Mouse (Mus musculus) lung, embryonic 16.5 days (tissue): ENCODE measurements at regions not wholly inside any gene's neighbourhood (a gene's known extent, or its start where the extent isn't known, plus 50 kb on each side); places are given as distances from the start of the nearest gene placed in this dataset.
A peak's percentile ranks its signal among the peaks of the same experiment; 100 is the strongest.

Experiments used
- ATAC-seq: fragments of 200-750 bp; cut with Nextera tagmentation; 2 replicates; pipeline ENCODE4 v1.8.0; 2017; ENCODE audit warnings: low read depth, mild to moderate bottlenecking, moderate library complexity
- H3K27ac ChIP-seq: fragments of 300-500 bp; sonication (generic); 2 replicates; pipeline ENCODE4 v1.5.1; 2014; ENCODE audit warnings: mild to moderate bottlenecking, control low read depth, low read length
- H3K27me3 ChIP-seq: fragments of 300-500 bp; sonication (generic); 2 replicates; pipeline ENCODE4 v1.6.1; 2014; ENCODE audit warnings: low read depth, low read length, mixed read lengths; ENCODE audit not compliant: control insufficient read depth, insufficient read depth
- H3K36me3 ChIP-seq: fragments of 300-500 bp; sonication (generic); 2 replicates; pipeline ENCODE4 v1.6.1; 2014; ENCODE audit warnings: low read length; ENCODE audit not compliant: control insufficient read depth, insufficient read depth
- H3K4me1 ChIP-seq: fragments of 300-500 bp; sonication (generic); replicated peaks from 2 replicates; pipeline ENCODE4 v1.6.1; 2014; ENCODE audit warnings: low read length, mixed read lengths; ENCODE audit not compliant: control insufficient read depth, insufficient read depth
- H3K4me2 ChIP-seq: fragments of 300-500 bp; sonication (generic); 2 replicates; pipeline ENCODE4 v1.6.1; 2014; ENCODE audit warnings: low read depth, low read length, control low read depth
- H3K4me3 ChIP-seq: fragments of 300-500 bp; sonication (generic); 2 replicates; pipeline ENCODE4 v1.5.1; 2014; ENCODE audit warnings: mild to moderate bottlenecking, low read length, control low read depth
- H3K9ac ChIP-seq: fragments of 300-500 bp; sonication (generic); 2 replicates; pipeline ENCODE4 v1.6.1; 2014; ENCODE audit warnings: low read length, control low read depth
- H3K9me3 ChIP-seq: fragments of 300-500 bp; sonication (generic); 2 replicates; pipeline ENCODE4 v1.6.1; 2016; ENCODE audit warnings: low read length; ENCODE audit not compliant: control insufficient read depth
- WGBS: fragments of 180-500 bp; shearing (Covaris S2); extraction: QIAGEN DNeasy Blood & Tissue Kit; methylation state at CpG from one replicate; pipeline ENCODE4 v1.1.7; 2014; 5-methylcytosine and 5-hydroxymethylcytosine counted together

GRCm38 (mm10) chr4:94149056-94149455, 407.3 kb upstream of the Gm10306 start:
- Histone ChIP-seq H3K9me3 (no peaks in the 10 kb centered on the region), H3K9ac (no peak overlapping the region), H3K4me3 (no peak overlapping the region), H3K4me2 (no peak overlapping the region), H3K27ac (no peak overlapping the region), H3K27me3 (no peaks in the 10 kb centered on the region), H3K36me3 (no peaks in the 10 kb centered on the region), H3K4me1 (no peaks in the 10 kb centered on the region)
- WGBS, result 65% methylated on average over 3 of the region's 3 CpGs
- no peak for ATAC-seq

GRCm38 (mm10) chr4:94160620-94161019, 395.7 kb upstream of the Gm10306 start:
- no peak for ATAC-seq
- Histone ChIP-seq H3K27me3 (no peaks in the 10 kb centered on the region), H3K9ac (no peak overlapping the region), H3K27ac (no peak overlapping the region), H3K9me3 (no peaks in the 10 kb centered on the region), H3K36me3 (no peaks in the 10 kb centered on the region), H3K4me1 (no peaks in the 10 kb centered on the region), H3K4me2 (no peak overlapping the region), H3K4me3 (no peak overlapping the region)
- 59% methylated on average over 2 of the region's 2 CpGs for WGBS

DNA sequence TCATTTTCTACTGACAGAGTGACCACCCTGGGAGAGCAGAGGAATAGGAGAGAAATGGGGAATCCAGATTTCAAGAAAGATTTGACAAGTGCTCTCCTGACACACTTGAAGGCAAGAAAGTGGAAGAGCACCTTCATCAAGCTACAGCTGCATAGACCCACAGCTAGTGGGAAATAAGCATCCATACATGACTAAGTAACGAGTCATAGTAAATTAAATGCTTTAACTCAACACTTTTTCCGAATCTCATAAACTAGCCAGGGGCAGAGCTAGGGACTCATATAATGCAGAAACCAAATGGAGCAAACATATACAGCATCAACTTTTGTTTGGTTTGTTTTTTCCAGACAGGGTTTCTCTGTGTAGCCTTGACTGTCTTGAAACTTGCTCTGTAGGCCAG, 383.2 kb upstream of the Gm10306 start:
- no peaks in the 10 kb centered on the region for H3K4me1 ChIP-seq
- H3K9ac ChIP-seq, result no peak overlapping the region
- H3K4me3 ChIP-seq, result no peak overlapping the region
- H3K36me3 ChIP-seq, result no peaks in the 10 kb centered on the region
- H3K9me3 ChIP-seq, result no peaks in the 10 kb centered on the region
- no peak overlapping the region for H3K4me2 ChIP-seq
- WGBS, result 82% methylated on average over 2 of the region's 2 CpGs
- no peak overlapping the region for H3K27ac ChIP-seq
- H3K27me3 ChIP-seq, result no peaks in the 10 kb centered on the region
- ATAC-seq, result no peak

- H3K4me3 ChIP-seq, result no peak overlapping the region
- WGBS, result 41% methylated on average over 4 of the region's 4 CpGs
- H3K9ac ChIP-seq, result no peak overlapping the region
- H3K27me3 ChIP-seq, result no peaks in the 10 kb centered on the region
- peaks cover 8% of the 10 kb centered on the region; the same call in 1 of the 2 replicates for H3K4me1 ChIP-seq
- H3K4me2 ChIP-seq, result no peak overlapping the region
- H3K9me3 ChIP-seq, result no peaks in the 10 kb centered on the region
- no peak overlapping the region for H3K27ac ChIP-seq
- H3K36me3 ChIP-seq, result no peaks in the 10 kb centered on the region
- peak; percentile 63 for ATAC-seq
Observed at GRCm38 (mm10) chr4:94186997-94187396, 369.3 kb upstream of the Gm10306 start.

DNA sequence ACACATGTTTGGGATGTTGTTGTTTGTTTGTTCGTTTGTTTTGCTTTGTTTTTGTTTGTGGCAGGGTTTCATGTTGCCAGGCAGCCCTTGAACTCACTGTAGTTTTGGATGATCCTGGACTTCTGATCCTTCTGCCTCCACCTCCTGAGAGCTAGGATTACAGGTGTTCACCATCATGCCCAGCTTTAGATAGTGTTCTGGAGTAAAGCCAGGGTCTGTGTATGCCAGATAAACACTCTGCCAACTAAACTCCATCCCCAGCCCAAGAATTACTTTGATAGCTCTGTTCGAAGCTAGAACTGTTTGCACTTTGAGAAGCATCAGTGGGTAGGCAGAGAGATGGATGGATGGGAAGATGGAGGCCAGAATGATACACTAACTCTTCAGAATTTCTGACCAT, 368.0 kb upstream of the Gm10306 start:
- Histone ChIP-seq H3K27me3 (no peaks in the 10 kb centered on the region), H3K27ac (no peak overlapping the region), H3K9me3 (no peaks in the 10 kb centered on the region), H3K4me1 (peaks cover 8% of the 10 kb centered on the region; the same call in 1 of the 2 replicates), H3K4me3 (no peak overlapping the region), H3K4me2 (no peak overlapping the region), H3K9ac (no peak overlapping the region), H3K36me3 (no peaks in the 10 kb centered on the region)
- 36% methylated on average over 2 of the region's 2 CpGs for WGBS
- ATAC-seq, result 0 out of 2 replicates have a peak, but pooled peaks have one; percentile 23

GRCm38 (mm10) chr4:94188888-94189287, 367.5 kb upstream of the Gm10306 start:
- Histone ChIP-seq H3K4me2 (no peak overlapping the region), H3K27ac (no peak overlapping the region), H3K27me3 (no peaks in the 10 kb centered on the region), H3K4me1 (peaks cover 8% of the 10 kb centered on the region; the same call in 1 of the 2 replicates), H3K36me3 (no peaks in the 10 kb centered on the region), H3K9ac (no peak overlapping the region), H3K4me3 (no peak overlapping the region), H3K9me3 (no peaks in the 10 kb centered on the region)
- WGBS, result 29% methylated on average over 3 of the region's 3 CpGs
- ATAC-seq, result peak; percentile 80

GRCm38 (mm10) chr4:94190940-94191339, 365.4 kb upstream of the Gm10306 start:
- no peak overlapping the region for H3K9ac ChIP-seq
- WGBS, result 60% methylated on average over 2 of the region's 2 CpGs
- H3K4me1 ChIP-seq, result peaks cover 8% of the 10 kb centered on the region; the same call in 1 of the 2 replicates
- no peaks in the 10 kb centered on the region for H3K9me3 ChIP-seq
- ATAC-seq, result no peak
- no peak overlapping the region for H3K4me2 ChIP-seq
- no peaks in the 10 kb centered on the region for H3K27me3 ChIP-seq
- H3K4me3 ChIP-seq, result no peak overlapping the region
- no peak overlapping the region for H3K27ac ChIP-seq
- H3K36me3 ChIP-seq, result no peaks in the 10 kb centered on the region

- no peaks in the 10 kb centered on the region for H3K36me3 ChIP-seq
- H3K9ac ChIP-seq, result no peak overlapping the region
- no peak overlapping the region for H3K4me2 ChIP-seq
- H3K27me3 ChIP-seq, result no peaks in the 10 kb centered on the region
- no peak overlapping the region for H3K4me3 ChIP-seq
- no peaks in the 10 kb centered on the region for H3K4me1 ChIP-seq
- no peaks in the 10 kb centered on the region for H3K9me3 ChIP-seq
- 85% methylated on average over 1 of the region's 1 CpGs for WGBS
- ATAC-seq, result no peak
- no peak overlapping the region for H3K27ac ChIP-seq
Observed at GRCm38 (mm10) chr4:94216265-94216664, 340.1 kb upstream of the Gm10306 start.

DNA sequence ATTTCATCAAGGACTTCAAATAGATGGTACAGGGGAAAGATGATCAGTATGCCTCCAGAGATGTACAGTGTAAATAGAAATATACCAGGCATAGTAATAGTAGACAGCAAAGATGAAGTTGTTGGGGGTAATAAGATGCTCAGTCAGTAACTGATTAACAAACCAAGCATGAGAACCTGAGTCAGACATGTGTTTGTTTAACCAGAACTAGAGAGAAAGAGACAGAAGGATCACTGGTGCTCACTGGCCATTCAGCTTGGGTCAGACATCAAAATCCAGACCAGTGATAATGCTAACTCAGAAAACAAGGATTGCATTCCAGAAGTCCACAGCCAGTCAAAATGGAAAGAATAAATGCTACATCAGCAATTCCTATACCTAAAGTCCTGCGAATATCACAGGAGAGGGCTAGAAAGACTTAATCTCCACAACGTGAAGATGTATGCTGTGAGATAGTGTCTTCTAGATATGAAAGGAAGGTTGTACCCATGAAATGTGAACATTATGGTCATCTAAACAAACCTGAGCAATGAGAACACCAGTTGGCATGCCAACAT, 320.6 kb upstream of the Gm10306 start:
- 84% methylated on average over 2 of the region's 2 CpGs for WGBS
- no peaks in the 10 kb centered on the region for H3K9me3 ChIP-seq
- ATAC-seq, result no peak
- no peaks in the 10 kb centered on the region for H3K36me3 ChIP-seq
- H3K4me1 ChIP-seq, result no peaks in the 10 kb centered on the region
- no peak overlapping the region for H3K9ac ChIP-seq
- no peaks in the 10 kb centered on the region for H3K27me3 ChIP-seq
- H3K4me2 ChIP-seq, result no peak overlapping the region
- H3K4me3 ChIP-seq, result no peak overlapping the region
- no peak overlapping the region for H3K27ac ChIP-seq

GRCm38 (mm10) chr4:94256026-94256425, 300.3 kb upstream of the Gm10306 start:
- Histone ChIP-seq H3K36me3 (no peaks in the 10 kb centered on the region), H3K4me3 (no peak overlapping the region), H3K9me3 (no peaks in the 10 kb centered on the region), H3K4me1 (no peaks in the 10 kb centered on the region), H3K4me2 (no peak overlapping the region), H3K27ac (no peak overlapping the region), H3K27me3 (no peaks in the 10 kb centered on the region), H3K9ac (no peak overlapping the region)
- ATAC-seq, result no peak
- 74% methylated on average over 1 of the region's 1 CpGs for WGBS
